Mouse (Mus musculus) hindbrain, embryonic 14.5 days (tissue): Measurements from ENCODE around the gene Adamts3. TPM values are rescaled to one million over a fixed set of nuclear protein-coding genes. Genes with fewer than 3 reads are reported as not detected.

Experiments used
- ATAC-seq: fragments of 200-750 bp; cut with Nextera tagmentation; 2 replicates; pipeline ENCODE4 v1.8.0; 2017; ENCODE audit warnings: moderate number of reproducible peaks, mild to moderate bottlenecking, moderate TSS enrichment, moderate library complexity; ENCODE audit not compliant: low FRiP score
- DNase-seq: peaks from one replicate; pipeline ENCODE4 v3.0.0-alpha.2; 2015; ENCODE audit warnings: low spot score
- H3K27ac ChIP-seq: fragments of 300-500 bp; sonication (generic); 2 replicates; pipeline ENCODE4 v1.5.1; 2014; ENCODE audit warnings: mild to moderate bottlenecking, moderate library complexity
- H3K27me3 ChIP-seq: fragments of 300-500 bp; sonication (generic); 2 replicates; pipeline ENCODE4 v1.6.1; 2014; ENCODE audit warnings: mild to moderate bottlenecking, low read length, mixed read lengths; ENCODE audit not compliant: control insufficient read depth, insufficient read depth
- H3K36me3 ChIP-seq: fragments of 300-500 bp; sonication (generic); replicated peaks from 2 replicates; pipeline ENCODE4 v1.6.1; 2014; ENCODE audit not compliant: control insufficient read depth, insufficient read depth
- H3K4me1 ChIP-seq: fragments of 300-500 bp; sonication (generic); replicated peaks from 2 replicates; pipeline ENCODE4 v1.6.1; 2014; ENCODE audit warnings: antibody characterized with exemption, low read length, mixed read lengths; ENCODE audit not compliant: control insufficient read depth, insufficient read depth
- H3K4me2 ChIP-seq: fragments of 300-500 bp; sonication (generic); replicated peaks from 2 replicates; pipeline ENCODE4 v1.6.1; 2014; ENCODE audit warnings: mild to moderate bottlenecking, moderate library complexity
- H3K4me3 ChIP-seq: fragments of 300-500 bp; sonication (generic); replicated peaks from 2 replicates; pipeline ENCODE4 v1.5.1; 2014; ENCODE audit warnings: mild to moderate bottlenecking, low read length
- H3K9ac ChIP-seq: fragments of 300-500 bp; sonication (generic); 2 replicates; pipeline ENCODE4 v1.6.1; 2014
- H3K9me3 ChIP-seq: fragments of 300-500 bp; sonication (generic); 2 replicates; pipeline ENCODE4 v1.6.1; 2016; ENCODE audit warnings: low read length; ENCODE audit not compliant: control insufficient read depth
- WGBS: fragments of 180-500 bp; shearing (Covaris S2); extraction: QIAGEN DNeasy Blood & Tissue Kit; methylation state at CpG from one replicate; pipeline ENCODE4 v1.1.7; 2014; 5-methylcytosine and 5-hydroxymethylcytosine counted together
- polyA plus RNA-seq: library from polyadenylated mRNA; unstranded; fragments of >200 nt; fragmentation: Nextera tagmentation; extraction: Ambion mirVana; gene quantifications from 2 replicates; pipeline ENCODE4 v1.2.1, GENCODE M21; 2014

Gene Adamts3
- 7.6 and 7.7 TPM in 2 replicates for polyA plus RNA-seq

DNA sequence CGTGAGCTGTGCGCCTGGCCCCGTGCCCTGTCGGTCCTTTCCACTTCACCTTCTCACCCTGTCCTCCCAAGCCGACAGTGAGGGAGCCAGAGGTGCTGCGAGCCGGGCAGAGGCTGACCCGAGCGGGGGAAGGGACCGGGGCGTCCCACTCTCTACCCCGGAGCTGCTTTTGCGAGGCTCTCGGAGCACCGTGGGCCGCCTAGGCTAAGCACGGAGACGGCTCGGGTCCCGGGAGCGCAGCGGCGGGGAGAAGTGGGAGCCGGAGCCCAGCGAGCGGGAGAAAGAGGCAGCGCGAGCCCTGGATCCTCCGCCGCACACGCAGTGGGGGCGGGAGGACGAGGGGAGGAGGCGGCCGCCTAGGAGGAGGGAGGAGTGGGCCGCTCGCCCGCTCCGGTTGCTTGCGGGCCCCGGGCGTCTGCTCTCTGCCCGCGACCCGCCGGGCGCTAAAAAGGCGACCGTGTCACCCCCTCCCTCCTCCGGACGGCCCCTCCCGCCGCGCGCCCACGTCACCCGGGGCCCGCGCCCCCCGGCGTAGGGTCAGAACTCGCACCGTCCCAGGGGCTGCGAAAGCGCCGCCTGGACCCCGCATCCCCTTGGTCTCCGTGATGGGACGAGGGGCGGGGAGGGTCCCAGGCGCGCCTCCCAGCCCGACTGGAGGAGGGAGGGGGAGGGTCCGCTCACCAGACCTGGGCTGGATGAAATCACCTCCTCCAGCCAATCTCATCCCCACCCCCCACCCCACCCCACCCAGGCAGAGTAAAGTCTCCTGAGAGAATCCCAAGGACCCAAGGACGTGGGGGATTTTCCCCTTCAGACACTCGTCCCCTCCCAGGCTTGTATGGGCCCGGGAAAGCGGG lies at the start of gene Adamts3:
Gene Adamts3, minus strand, starts transcription at position 284 of the 857 bp plus-strand sequence.
- Histone ChIP-seq H3K4me1 (peaks cover 6% of the 10 kb centered on the region; the same call in 1 of the 2 replicates), H3K27me3 (0 out of 2 replicates have a peak, but pooled peaks cover 5% of the 10 kb centered on the region), H3K9ac (peak within 1 kb of the TSS; percentile 79), H3K4me2 (peak within 1 kb of the TSS; percentile 98), H3K36me3 (no peaks in the 10 kb centered on the region), H3K27ac (no peak within 1 kb of the TSS), H3K9me3 (no peaks in the 10 kb centered on the region), H3K4me3 (peak within 1 kb of the TSS; percentile 83)
- peak; percentile 90 for ATAC-seq
- WGBS = under 1% methylated on average over 65 of the region's 78 CpGs
- DNase-seq = peak; percentile 57

- no peak for DNase-seq
- H3K4me1 ChIP-seq = no peaks in the 10 kb centered on the region
- no peak overlapping the region for H3K4me3 ChIP-seq
- H3K36me3 ChIP-seq = no peaks in the 10 kb centered on the region
- H3K9me3 ChIP-seq = no peaks in the 10 kb centered on the region
- no peaks in the 10 kb centered on the region for H3K27me3 ChIP-seq
- H3K27ac ChIP-seq = no peak overlapping the region
- no peak overlapping the region for H3K9ac ChIP-seq
- H3K4me2 ChIP-seq = no peak overlapping the region
- no peak for ATAC-seq
- 88% methylated on average over 4 of the region's 4 CpGs for WGBS
Observed at GRCm38 (mm10) chr5:89931511-89931910, 48.4 kb upstream of the Adamts3 start.

- Histone ChIP-seq H3K4me3 (no peak overlapping the region), H3K4me1 (0 out of 2 replicates have a peak, but pooled peaks cover 5% of the 10 kb centered on the region), H3K36me3 (no peaks in the 10 kb centered on the region), H3K27me3 (0 out of 2 replicates have a peak, but pooled peaks cover 3% of the 10 kb centered on the region), H3K9ac (no peak overlapping the region), H3K4me2 (no peak overlapping the region; the same call in 1 of the 2 replicates), H3K27ac (no peak overlapping the region), H3K9me3 (no peaks in the 10 kb centered on the region)
- ATAC-seq (0 out of 2 replicates have a peak, but pooled peaks have one; percentile 4), DNase-seq (no peak)
Observed at GRCm38 (mm10) chr5:89912359-89912758, 29.2 kb upstream of the Adamts3 start.

- 0 out of 2 replicates have a peak, but pooled peaks cover 5% of the 10 kb centered on the region for H3K4me1 ChIP-seq
- H3K9me3 ChIP-seq = no peaks in the 10 kb centered on the region
- 0 out of 2 replicates have a peak, but pooled peaks cover 3% of the 10 kb centered on the region for H3K27me3 ChIP-seq
- H3K27ac ChIP-seq = no peak overlapping the region; the same call in 1 of the 2 replicates
- H3K9ac ChIP-seq = no peak overlapping the region
- ATAC-seq (peak; percentile 81), DNase-seq (peak; percentile 63)
- peak overlapping the region; percentile 37 for H3K4me2 ChIP-seq
- WGBS = 19% methylated on average over 7 of the region's 7 CpGs
- no peak overlapping the region for H3K4me3 ChIP-seq
- H3K36me3 ChIP-seq = no peaks in the 10 kb centered on the region
Observed at GRCm38 (mm10) chr5:89911950-89912349, 28.8 kb upstream of the Adamts3 start.

GRCm38 (mm10) chr5:89911508-89911907 lies 28.4 kb upstream of the Adamts3 start:
- Histone ChIP-seq H3K9ac (no peak overlapping the region), H3K4me1 (0 out of 2 replicates have a peak, but pooled peaks cover 5% of the 10 kb centered on the region), H3K4me3 (no peak overlapping the region), H3K9me3 (no peaks in the 10 kb centered on the region), H3K27me3 (0 out of 2 replicates have a peak, but pooled peaks cover 3% of the 10 kb centered on the region), H3K4me2 (no peak overlapping the region; the same call in 1 of the 2 replicates), H3K36me3 (no peaks in the 10 kb centered on the region), H3K27ac (no peak overlapping the region)
- WGBS = 52% methylated on average over 4 of the region's 4 CpGs
- DNase-seq = no peak
- no peak for ATAC-seq

- DNase-seq (no peak), ATAC-seq (0 out of 2 replicates have a peak, but pooled peaks have one; percentile 40)
- Histone ChIP-seq H3K4me2 (no peak overlapping the region), H3K9ac (no peak overlapping the region), H3K4me3 (no peak overlapping the region), H3K27ac (no peak overlapping the region), H3K27me3 (0 out of 2 replicates have a peak, but pooled peaks cover 3% of the 10 kb centered on the region), H3K36me3 (no peaks in the 10 kb centered on the region), H3K4me1 (0 out of 2 replicates have a peak, but pooled peaks cover 2% of the 10 kb centered on the region), H3K9me3 (no peaks in the 10 kb centered on the region)
- 12% methylated on average over 13 of the region's 13 CpGs for WGBS
Observed at GRCm38 (mm10) chr5:89906884-89907431, 23.8 kb upstream of the Adamts3 start.

DNA sequence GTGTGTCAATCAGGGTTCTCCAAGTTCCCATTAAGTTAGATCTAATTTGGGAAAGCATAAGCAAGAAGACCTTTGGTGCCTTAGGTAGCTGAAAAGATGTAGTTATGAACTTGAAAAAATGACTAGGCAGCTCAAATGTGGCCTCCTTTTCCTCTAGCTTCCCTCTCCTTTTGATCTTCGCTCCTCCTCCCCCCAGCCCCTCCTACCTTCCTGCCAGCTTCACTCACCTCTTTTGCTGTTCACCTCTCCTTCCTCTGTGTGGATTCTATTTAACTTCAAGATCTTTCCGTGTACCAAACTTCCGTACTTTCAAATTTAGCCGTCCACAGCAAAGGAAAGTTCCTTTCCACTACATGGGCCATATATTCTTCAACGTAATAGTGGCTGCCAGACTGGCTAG lies 17.9 kb upstream of the Adamts3 start:
- no peak overlapping the region for H3K4me2 ChIP-seq
- ATAC-seq (no peak), DNase-seq (no peak)
- WGBS = 87% methylated on average over 5 of the region's 5 CpGs
- H3K36me3 ChIP-seq = no peaks in the 10 kb centered on the region
- no peaks in the 10 kb centered on the region for H3K27me3 ChIP-seq
- H3K4me3 ChIP-seq = no peak overlapping the region
- H3K4me1 ChIP-seq = no peaks in the 10 kb centered on the region
- no peak overlapping the region for H3K9ac ChIP-seq
- no peaks in the 10 kb centered on the region for H3K9me3 ChIP-seq
- no peak overlapping the region for H3K27ac ChIP-seq

DNA sequence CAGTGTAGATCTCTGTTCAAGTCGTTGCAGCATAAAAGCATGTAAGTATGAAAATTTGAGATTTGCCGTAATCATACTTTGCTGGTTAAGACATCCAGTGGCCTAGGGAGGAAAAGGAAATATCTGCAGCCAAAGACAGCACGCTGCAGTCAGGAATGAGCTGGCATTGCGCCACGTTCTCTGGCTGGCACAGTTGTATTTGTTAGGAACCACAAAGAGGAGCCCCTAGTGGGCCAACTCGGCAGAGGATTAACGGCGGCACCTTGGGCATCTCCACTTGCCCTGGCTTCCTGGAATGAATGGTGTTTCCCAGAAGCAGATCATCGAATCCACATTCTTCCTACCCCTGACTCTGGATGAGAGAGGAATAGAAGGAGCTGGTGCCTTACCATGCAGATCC lies 14.4 kb upstream of the Adamts3 start:
- Histone ChIP-seq H3K36me3 (no peaks in the 10 kb centered on the region), H3K4me2 (no peak overlapping the region), H3K9me3 (no peaks in the 10 kb centered on the region), H3K9ac (no peak overlapping the region), H3K4me3 (no peak overlapping the region), H3K27me3 (no peaks in the 10 kb centered on the region), H3K27ac (no peak overlapping the region), H3K4me1 (no peaks in the 10 kb centered on the region)
- peak; percentile 40; the same call in 1 of the 2 replicates for ATAC-seq
- DNase-seq = peak; percentile 67
- 64% methylated on average over 9 of the region's 9 CpGs for WGBS

- H3K36me3 ChIP-seq = no peaks in the 10 kb centered on the region
- no peaks in the 10 kb centered on the region for H3K27me3 ChIP-seq
- no peak overlapping the region for H3K4me2 ChIP-seq
- H3K4me3 ChIP-seq = no peak overlapping the region
- H3K4me1 ChIP-seq = no peaks in the 10 kb centered on the region
- no peak overlapping the region for H3K9ac ChIP-seq
- ATAC-seq (no peak), DNase-seq (no peak)
- no peaks in the 10 kb centered on the region for H3K9me3 ChIP-seq
- 88% methylated on average over 7 of the region's 7 CpGs for WGBS
- no peak overlapping the region for H3K27ac ChIP-seq
Observed at GRCm38 (mm10) chr5:89895520-89895919, 12.4 kb upstream of the Adamts3 start.
